Mouse (Mus musculus) embryonic facial prominence, embryonic 11.5 days (tissue): ENCODE measurements at regions not wholly inside any gene's neighbourhood (a gene's known extent, or its start where the extent isn't known, plus 50 kb on each side); places are given as distances from the start of the nearest gene placed in this dataset.

Source experiments
- ATAC-seq: fragments of 200-750 bp; cut with Nextera tagmentation; replicated peaks from 2 replicates; pipeline ENCODE4 v1.8.0; 2017; ENCODE audit warnings: low read depth; ENCODE audit not compliant: insufficient number of reproducible peaks, low FRiP score, low TSS enrichment
- DNase-seq: peaks from one replicate; pipeline ENCODE4 v3.0.0-alpha.2; 2015; ENCODE audit warnings: low spot score
- H3K27ac ChIP-seq: fragments of 300-500 bp; sonication (generic); replicated peaks from 2 replicates; pipeline ENCODE4 v1.5.1; 2014; ENCODE audit warnings: mild to moderate bottlenecking, low read depth, low read length, control low read depth
- H3K27me3 ChIP-seq: fragments of 300-500 bp; sonication (generic); 2 replicates; pipeline ENCODE4 v1.6.1; 2014; ENCODE audit warnings: mild to moderate bottlenecking, low read length, moderate library complexity, mixed read lengths; ENCODE audit not compliant: control insufficient read depth, insufficient read depth
- H3K36me3 ChIP-seq: fragments of 300-500 bp; sonication (generic); replicated peaks from 2 replicates; pipeline ENCODE4 v1.6.1; 2014; ENCODE audit warnings: low read depth, mild to moderate bottlenecking, low read length, moderate library complexity, mixed read lengths; ENCODE audit not compliant: control insufficient read depth, insufficient read depth
- H3K4me1 ChIP-seq: fragments of 300-500 bp; sonication (generic); 2 replicates; pipeline ENCODE4 v1.6.1; 2014; ENCODE audit warnings: low read length, mixed read lengths; ENCODE audit not compliant: control insufficient read depth, insufficient read depth
- H3K4me2 ChIP-seq: fragments of 300-500 bp; sonication (generic); 2 replicates; pipeline ENCODE4 v1.6.1; 2014; ENCODE audit warnings: low read depth, mild to moderate bottlenecking, control low read depth, low read length, moderate library complexity
- H3K4me3 ChIP-seq: fragments of 300-500 bp; sonication (generic); 2 replicates; pipeline ENCODE4 v1.5.1; 2014; ENCODE audit warnings: low read depth, low read length, control low read depth
- H3K9ac ChIP-seq: fragments of 300-500 bp; sonication (generic); replicated peaks from 2 replicates; pipeline ENCODE4 v1.6.1; 2014; ENCODE audit warnings: mild to moderate bottlenecking, control low read depth, low read length
- H3K9me3 ChIP-seq: fragments of 300-500 bp; sonication (generic); replicated peaks from 2 replicates; pipeline ENCODE4 v1.6.1; 2016; ENCODE audit warnings: mild to moderate bottlenecking, low read length, inconsistent platforms, mixed read lengths; ENCODE audit not compliant: control insufficient read depth
- WGBS: fragments of 180-500 bp; shearing (Covaris S2); extraction: QIAGEN DNeasy Blood & Tissue Kit; methylation state at CpG from one replicate; pipeline ENCODE4 v1.1.7; 2014; 5-methylcytosine and 5-hydroxymethylcytosine counted together

GRCm38 (mm10) chr14:105511135-105511534 is 252.8 kb downstream of the Ndfip2 start:
- H3K9me3 ChIP-seq, result no peaks in the 10 kb centered on the region
- 86% methylated on average over 3 of the region's 3 CpGs for WGBS
- ATAC-seq (no peak), DNase-seq (no peak)
- no peaks in the 10 kb centered on the region for H3K27me3 ChIP-seq
- H3K36me3 ChIP-seq, result no peaks in the 10 kb centered on the region
- no peak overlapping the region for H3K4me3 ChIP-seq
- no peaks in the 10 kb centered on the region for H3K4me1 ChIP-seq
- H3K4me2 ChIP-seq, result no peak overlapping the region
- no peak overlapping the region for H3K27ac ChIP-seq
- no peak overlapping the region for H3K9ac ChIP-seq

DNA sequence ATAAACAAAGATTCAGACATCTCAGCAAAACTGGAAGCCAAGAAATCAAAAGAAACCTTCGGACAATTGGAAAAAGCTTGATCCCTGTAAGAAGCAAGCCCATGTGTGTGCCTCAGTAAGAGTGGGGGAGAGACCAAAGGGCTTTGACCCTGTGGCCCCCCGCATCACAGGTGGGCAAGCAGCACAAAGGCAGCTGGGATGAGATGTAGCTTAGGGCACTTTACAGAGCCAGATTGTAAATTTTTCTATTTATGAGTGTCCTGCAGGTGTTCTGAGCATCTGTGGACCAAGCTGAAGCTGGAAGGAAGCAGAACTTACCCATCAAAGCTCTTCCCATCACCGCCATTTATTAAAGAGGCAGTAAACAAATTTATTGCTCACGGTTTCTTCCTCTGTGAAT is 246.9 kb downstream of the Ndfip2 start:
- no peak for DNase-seq
- Histone ChIP-seq H3K4me3 (no peak overlapping the region), H3K27ac (no peak overlapping the region), H3K9me3 (no peaks in the 10 kb centered on the region), H3K27me3 (no peaks in the 10 kb centered on the region), H3K4me2 (no peak overlapping the region), H3K4me1 (peaks cover 3% of the 10 kb centered on the region), H3K36me3 (no peaks in the 10 kb centered on the region), H3K9ac (no peak overlapping the region)
- ATAC-seq, result no peak
- 52% methylated on average over 4 of the region's 4 CpGs for WGBS

DNA sequence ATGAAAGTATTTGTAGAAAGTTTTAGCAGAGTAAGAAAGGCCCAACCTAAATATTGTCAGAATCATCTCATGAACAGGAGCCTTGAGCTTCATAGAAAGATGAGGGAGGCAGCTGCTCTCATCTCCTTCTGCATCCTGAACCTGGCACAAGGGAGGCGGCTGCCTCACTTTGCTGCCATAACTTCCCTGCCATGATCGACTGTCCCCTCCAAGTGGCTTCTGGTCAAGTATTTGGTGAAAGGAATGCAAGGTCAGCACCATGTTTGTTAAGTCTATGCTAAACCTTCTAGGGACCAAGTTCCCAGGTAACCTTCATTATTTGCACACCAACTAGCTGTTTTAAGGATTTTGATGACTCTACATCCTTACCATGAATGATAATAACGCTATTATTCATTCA is 246.0 kb downstream of the Ndfip2 start:
- 78% methylated on average over 3 of the region's 3 CpGs for WGBS
- no peak overlapping the region for H3K4me2 ChIP-seq
- no peak for DNase-seq

DNA sequence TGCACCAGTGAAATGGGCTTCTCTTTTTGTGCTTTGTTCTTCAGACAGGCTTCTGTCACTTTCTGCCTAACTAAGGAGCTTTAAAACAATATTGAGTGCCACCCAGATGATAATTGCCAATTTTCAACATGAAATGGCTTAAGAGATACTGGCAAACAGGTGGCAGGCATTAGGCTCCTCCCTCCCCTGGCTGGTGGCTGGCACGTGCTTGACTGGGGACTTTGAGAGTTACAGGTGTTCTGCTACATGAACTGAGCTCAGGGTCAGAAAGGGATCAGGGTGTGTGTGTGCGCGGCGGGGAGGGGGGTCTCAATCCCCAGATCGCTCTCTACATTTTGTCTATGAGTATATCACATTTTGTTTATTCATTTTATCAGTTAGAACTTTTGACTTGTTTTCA is 245.4 kb downstream of the Ndfip2 start:
- no peak for ATAC-seq
- 71% methylated on average over 5 of the region's 5 CpGs for WGBS
- H3K4me2 ChIP-seq, result no peak overlapping the region
- H3K27me3 ChIP-seq, result no peaks in the 10 kb centered on the region
- H3K4me3 ChIP-seq, result no peak overlapping the region
- no peaks in the 10 kb centered on the region for H3K36me3 ChIP-seq
- H3K9ac ChIP-seq, result no peak overlapping the region
- H3K9me3 ChIP-seq, result no peaks in the 10 kb centered on the region
- no peak overlapping the region for H3K27ac ChIP-seq
- H3K4me1 ChIP-seq, result peaks cover 3% of the 10 kb centered on the region
- DNase-seq, result no peak

More for the DNA sequence above, 246.0 kb downstream of the Ndfip2 start:
- no peak for ATAC-seq
- Histone ChIP-seq H3K4me3 (no peak overlapping the region), H3K27ac (no peak overlapping the region), H3K36me3 (no peaks in the 10 kb centered on the region), H3K9ac (no peak overlapping the region), H3K4me1 (peaks cover 3% of the 10 kb centered on the region), H3K27me3 (no peaks in the 10 kb centered on the region), H3K9me3 (no peaks in the 10 kb centered on the region)

GRCm38 (mm10) chr14:105502633-105502975 is 244.2 kb downstream of the Ndfip2 start:
- DNase-seq (no peak), ATAC-seq (0 out of 2 replicates have a peak, but pooled peaks have one; percentile 25)
- Histone ChIP-seq H3K36me3 (no peaks in the 10 kb centered on the region), H3K4me2 (no peak overlapping the region), H3K27ac (no peak overlapping the region), H3K9ac (no peak overlapping the region), H3K4me1 (peaks cover 3% of the 10 kb centered on the region), H3K27me3 (no peaks in the 10 kb centered on the region), H3K4me3 (no peak overlapping the region), H3K9me3 (no peaks in the 10 kb centered on the region)
- 10% methylated on average over 11 of the region's 11 CpGs for WGBS

- 5% methylated on average over 21 of the region's 21 CpGs for WGBS
- no peak overlapping the region for H3K4me3 ChIP-seq
- H3K9ac ChIP-seq, result 0 out of 2 replicates have a peak overlapping the region, but pooled peaks have one; percentile 5
- no peak overlapping the region for H3K27ac ChIP-seq
- no peaks in the 10 kb centered on the region for H3K27me3 ChIP-seq
- H3K4me1 ChIP-seq, result peaks cover 3% of the 10 kb centered on the region
- peak overlapping the region; percentile 5; the same call in 1 of the 2 replicates for H3K4me2 ChIP-seq
- ATAC-seq, result peak; percentile 15
- H3K9me3 ChIP-seq, result no peaks in the 10 kb centered on the region
- DNase-seq, result peak; percentile 33
- no peaks in the 10 kb centered on the region for H3K36me3 ChIP-seq
These were observed 243.6 kb downstream of the Ndfip2 start for GRCm38 (mm10) chr14:105501792-105502632.

DNA sequence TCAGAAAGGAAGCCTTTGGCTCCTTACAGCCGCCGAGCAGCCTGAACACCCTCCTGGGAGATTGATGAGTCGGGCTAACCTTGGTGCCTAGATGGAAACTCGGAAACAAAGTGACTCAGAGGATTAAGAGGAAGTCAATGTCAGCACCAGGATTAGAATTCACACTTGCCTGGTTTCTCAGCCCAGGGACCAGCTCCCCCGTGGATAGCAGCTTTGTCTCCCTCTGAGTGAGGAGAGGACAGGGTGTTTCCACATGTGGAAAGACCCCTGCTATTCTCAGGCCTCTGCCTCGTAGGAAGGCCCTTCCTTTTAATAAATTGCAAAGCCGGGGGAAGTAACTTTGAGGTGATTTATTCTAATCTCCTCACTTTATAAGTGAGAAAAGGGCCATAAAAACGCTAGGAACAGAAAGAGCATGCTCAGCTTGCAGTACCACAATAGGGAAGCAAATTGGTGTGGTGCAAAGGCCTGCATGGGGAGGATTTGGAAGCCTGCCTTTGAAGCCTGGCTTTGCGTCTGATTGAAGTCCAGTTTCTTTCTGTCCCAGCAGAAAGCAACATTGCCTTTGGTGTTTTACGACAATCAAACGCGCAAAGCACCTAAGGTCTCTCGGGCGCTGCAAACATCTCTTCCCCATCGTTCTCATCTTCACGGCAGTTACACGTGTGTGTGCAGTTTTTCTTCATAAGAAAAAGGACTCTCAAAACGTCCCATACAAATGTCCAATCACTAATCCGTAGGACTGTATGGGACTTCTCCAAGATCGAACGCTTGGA is 242.8 kb downstream of the Ndfip2 start:
- Histone ChIP-seq H3K9ac (0 out of 2 replicates have a peak overlapping the region, but pooled peaks have one; percentile 5), H3K9me3 (no peaks in the 10 kb centered on the region), H3K4me1 (peaks cover 3% of the 10 kb centered on the region), H3K4me2 (no peak overlapping the region; the same call in 1 of the 2 replicates), H3K27me3 (no peaks in the 10 kb centered on the region), H3K4me3 (no peak overlapping the region), H3K36me3 (no peaks in the 10 kb centered on the region), H3K27ac (no peak overlapping the region)
- WGBS, result 9% methylated on average over 21 of the region's 21 CpGs
- DNase-seq (peak; percentile 36), ATAC-seq (no peak)
